ENCODE assay signal across 26 mouse cellular contexts in the genomic region with DNA sequence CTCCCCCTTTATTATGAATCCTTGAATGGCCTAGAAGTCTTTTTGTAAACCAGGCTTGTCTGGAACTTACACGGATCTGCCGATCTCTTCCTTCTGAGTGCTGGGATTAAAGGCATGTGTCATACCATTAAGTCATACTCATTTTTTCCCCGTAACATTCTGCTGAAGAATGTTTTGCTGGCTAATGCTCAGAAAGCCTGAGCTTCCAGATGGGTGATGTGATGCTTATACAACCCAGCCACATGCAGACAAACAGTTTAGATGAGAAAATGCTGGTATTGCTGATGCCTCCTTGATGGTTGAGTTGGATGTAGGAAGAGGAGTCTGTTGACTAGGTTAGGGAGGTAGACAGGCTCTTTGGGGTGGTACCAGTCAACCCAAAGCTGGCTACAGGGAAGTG. TPM values are rescaled to one million over a fixed set of nuclear protein-coding genes. Genes with fewer than 3 reads are reported as not detected.
DNase-seq lines count a peak whose midpoint lies in the region; TF ChIP-seq lines count a peak whose summit lies in the region.
"Had no signal": no experiment of that assay in that cellular context is flagged by ENCODE, and none has a peak within 500 bp of the region (broad histone marks: within the 10 kb centered on the region; RNA-seq: fewer than 3 reads in every experiment).

No protein-coding gene starts in this region.

- no peak for TF ChIP-seq CTCF in gastrocnemius, adult 2 months (IDR thresholded peaks at IDR 0.05)

- no peak for DNase-seq in gastrocnemius, adult 2 months
- no peak for DNase-seq in gastrocnemius, postnatal 14 days
- peak; percentile 12 for DNase-seq in layer of hippocampus, adult 11-12 months (ENCODE audit: low spot score)
- no peak for DNase-seq in layer of hippocampus, postnatal 25 days (ENCODE audit: extremely low spot score in 1 of 2, low spot score in 1 of 2)
- DNase-seq in layer of hippocampus, adult 8-10 months (ENCODE audit: low spot score in 2 of 2), result peak; percentile 18 to 37
- DNase-seq in telencephalon, adult 2 months (ENCODE audit: low read depth, low spot score), result peak; percentile 8
- no peak for DNase-seq in cerebellum, postnatal 25 days
- DNase-seq: adrenal gland, postnatal 25 days; cerebellum, adult 11-12 months; cerebellum, postnatal 14 days; embryo, embryonic 11 days; gastrocnemius, postnatal 10 days; kidney, adult 18-20 months; kidney, postnatal 14 days; liver, postnatal 0 days; lung, postnatal 14 days; midbrain, embryonic 14.5 days; right cerebral cortex, postnatal 14 days; thymus, postnatal 14 days had no signal

- H3K27ac ChIP-seq in gastrocnemius, adult 2 months, result 0 out of 2 replicates have a peak overlapping the region, but pooled peaks have one; percentile 31
- H3K27ac ChIP-seq: heart, embryonic 10.5 days had no signal

- H3K4me3 ChIP-seq in gastrocnemius, adult 2 months, result no peak overlapping the region
- H3K4me3 ChIP-seq: heart, embryonic 10.5 days; megakaryocyte, embryonic 14.5 days; myocyte had no signal

- intact Hi-C loops in gastrocnemius, adult 2 months (cut with DNase I), result no loop called here
- intact Hi-C loops in gastrocnemius, postnatal 14 days (cut with DNase I; ENCODE audit: low total_unique reads), result no loop called here

RNA-seq across cellular contexts. Expression of a gene that starts 2.6 kb away (rescaled TPM):
- not detected for total RNA-seq in gastrocnemius, adult 2 months (2021)
- not detected for total RNA-seq in gastrocnemius, postnatal 14 days (2021)
- not detected for total RNA-seq in layer of hippocampus, postnatal 25 days (2021)
- not detected for total RNA-seq in layer of hippocampus, adult 8-10 months (2022)
- total RNA-seq: adrenal gland, postnatal 25 days; ES-E14; gastrocnemius, postnatal 10 days; left cerebral cortex, adult 18-20 months; left cerebral cortex, postnatal 36 days; liver, adult 2 months had no signal

RNA-seq across cellular contexts. Expression of a gene that starts 14.0 kb away (rescaled TPM):
- total RNA-seq in gastrocnemius, adult 2 months (2021), result not detected
- total RNA-seq in gastrocnemius, postnatal 14 days (2021), result not detected
- not detected for total RNA-seq in layer of hippocampus, postnatal 25 days (2021)
- not detected for total RNA-seq in layer of hippocampus, adult 8-10 months (2022)
- total RNA-seq: adrenal gland, postnatal 25 days; ES-E14; gastrocnemius, postnatal 10 days; left cerebral cortex, adult 18-20 months; left cerebral cortex, postnatal 36 days; liver, adult 2 months had no signal

RNA-seq across cellular contexts. Expression of a gene that starts 34.4 kb away (rescaled TPM):
- total RNA-seq in gastrocnemius, adult 2 months (2021), result not detected
- total RNA-seq in gastrocnemius, postnatal 14 days (2021), result not detected
- not detected for total RNA-seq in layer of hippocampus, postnatal 25 days (2021)
- not detected for total RNA-seq in layer of hippocampus, adult 8-10 months (2022)
- total RNA-seq: adrenal gland, postnatal 25 days; ES-E14; gastrocnemius, postnatal 10 days; left cerebral cortex, adult 18-20 months; left cerebral cortex, postnatal 36 days; liver, adult 2 months had no signal

RNA-seq across cellular contexts. Expression of a gene that starts 39.5 kb away (rescaled TPM):
- not detected for total RNA-seq in gastrocnemius, adult 2 months (2021)
- total RNA-seq in gastrocnemius, postnatal 14 days (2021), result not detected
- total RNA-seq in layer of hippocampus, postnatal 25 days (2021), result under 1 TPM in 1 of 2 experiments, not detected in 1; 0.25 TPM
- under 1 TPM in 1 of 4 experiments, not detected in 3; 0.29 TPM for total RNA-seq in layer of hippocampus, adult 8-10 months (2022)
- total RNA-seq: adrenal gland, postnatal 25 days; ES-E14; gastrocnemius, postnatal 10 days; left cerebral cortex, adult 18-20 months; left cerebral cortex, postnatal 36 days; liver, adult 2 months had no signal

RNA-seq across cellular contexts. Expression of a gene that starts 43.7 kb away (rescaled TPM):
- total RNA-seq in gastrocnemius, adult 2 months (2021), result not detected
- total RNA-seq in gastrocnemius, postnatal 14 days (2021), result not detected
- total RNA-seq in layer of hippocampus, postnatal 25 days (2021), result not detected
- total RNA-seq in layer of hippocampus, adult 8-10 months (2022), result not detected
- total RNA-seq: adrenal gland, postnatal 25 days; ES-E14; gastrocnemius, postnatal 10 days; left cerebral cortex, adult 18-20 months; left cerebral cortex, postnatal 36 days; liver, adult 2 months had no signal

Comparison
In these comparisons a context has a peak if more than half of its experiments do, and no peak if none do; other contexts are left out.
1. DNase-seq: peak in layer of hippocampus, adult 11-12 months (single experiment), layer of hippocampus, adult 8-10 months (2 of 2) and telencephalon, adult 2 months (single experiment); none in gastrocnemius, adult 2 months (single experiment), gastrocnemius, postnatal 14 days (single experiment), layer of hippocampus, postnatal 25 days (0 of 2) and cerebellum, postnatal 25 days (0 of 2).